Mouse (Mus musculus): ENCODE measurements around the gene Ring1. TPM values are rescaled to one million over a fixed set of nuclear protein-coding genes. Genes with fewer than 3 reads are reported as not detected.

Gene Ring1
- total RNA-seq (2023): 10 to 100 TPM; 13.7 to 14.8 TPM

DNA sequence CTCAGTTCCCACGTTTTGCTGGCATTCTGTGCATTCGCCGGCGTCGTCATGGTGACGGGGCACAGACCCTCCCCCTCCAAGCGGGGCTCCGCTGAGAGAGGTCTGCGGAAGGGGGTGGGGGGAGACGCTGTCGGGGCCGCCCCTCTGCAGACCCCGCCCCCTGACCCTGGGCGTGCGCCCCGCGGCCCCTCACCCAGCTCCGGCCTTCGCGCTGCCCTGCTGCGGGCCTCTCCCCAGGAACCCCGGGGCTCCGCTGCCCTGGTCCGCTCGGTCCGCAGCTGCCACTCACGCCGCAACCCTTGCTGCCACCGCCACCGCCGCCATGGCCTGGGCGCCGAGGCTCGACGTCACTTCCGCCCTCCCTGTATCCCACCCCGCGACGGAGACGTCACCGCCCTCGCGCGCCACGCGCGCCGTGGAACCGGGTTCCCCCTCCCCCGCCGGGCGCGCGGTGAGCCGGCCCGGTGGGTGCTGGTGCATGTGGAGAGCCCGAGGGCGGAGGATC lies at the start of gene Ring1:
TSS of gene Ring1 (minus strand) at position 364 of the 505 bp plus-strand sequence.

DNA sequence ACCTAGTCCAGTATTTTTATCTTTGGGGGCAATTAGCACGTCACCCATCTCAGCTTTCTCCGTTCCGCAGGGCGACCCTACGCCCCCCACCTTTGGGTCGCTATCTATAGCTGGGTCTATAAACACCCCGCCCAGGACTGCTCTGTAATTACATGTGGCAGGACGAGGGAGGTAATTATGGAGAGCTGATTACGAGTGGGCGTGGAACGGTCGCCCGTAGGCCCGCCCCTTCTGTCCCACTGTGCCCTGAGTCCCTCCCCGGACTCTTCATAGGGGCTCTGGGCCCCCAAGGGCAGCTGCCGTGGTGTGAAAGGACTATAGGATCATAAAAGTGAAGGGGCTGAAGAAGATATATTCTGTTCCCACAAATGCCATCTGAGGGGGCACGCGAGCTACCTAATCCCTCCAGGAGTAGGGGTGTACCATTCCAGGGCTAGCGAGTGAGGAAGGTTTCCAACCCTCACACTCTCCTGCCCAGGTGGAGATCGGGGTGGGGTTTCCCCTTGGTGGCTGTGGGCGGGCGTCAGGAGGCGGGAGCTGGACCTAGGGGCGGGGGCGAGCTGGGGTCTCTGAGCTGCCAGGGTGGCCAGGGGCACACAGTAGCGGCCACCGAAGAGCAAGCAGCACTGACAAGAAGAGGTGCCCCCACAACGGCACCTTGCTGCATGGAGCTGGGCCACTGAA lies 14.5 kb upstream of the Ring1 start, which contains the start of gene Col11a2:
TSS of gene Col11a2 (plus strand) at position 560 of the 684 bp plus-strand sequence.

DNA sequence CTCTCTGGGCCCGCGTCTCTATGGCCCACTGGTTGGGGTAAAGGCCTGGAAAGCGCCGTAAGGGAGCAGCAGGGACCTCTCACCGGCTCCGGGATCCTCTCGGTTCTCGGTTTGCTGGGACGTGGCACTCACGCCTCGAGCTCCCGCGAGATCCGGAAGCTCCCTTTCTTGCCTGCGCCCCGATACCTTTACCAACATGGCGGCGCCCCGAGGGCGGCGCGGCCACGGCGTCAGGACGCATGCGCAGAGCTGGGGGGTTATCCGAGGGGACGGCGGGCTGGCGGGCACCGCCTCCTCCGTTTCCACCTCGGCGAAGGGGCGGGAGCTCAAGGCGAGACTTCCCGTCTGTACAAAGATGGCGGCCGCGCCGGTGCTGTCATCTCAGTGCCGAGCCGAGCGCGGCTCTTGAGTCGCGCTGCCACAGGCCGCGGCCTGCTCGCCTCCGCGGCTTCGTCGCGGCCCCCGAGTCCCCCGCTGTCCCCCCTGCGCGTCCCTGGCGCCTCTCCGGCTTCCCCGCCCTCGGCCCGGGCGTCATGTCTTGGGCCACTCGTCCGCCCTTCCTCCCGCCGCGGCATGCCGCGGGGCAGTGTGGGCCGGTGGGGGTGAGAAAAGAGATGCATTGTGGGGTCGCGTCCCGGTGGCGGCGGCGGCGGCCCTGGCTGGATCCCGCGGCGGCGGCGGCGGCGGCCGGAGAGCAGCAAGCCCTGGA lies 7.1 kb upstream of the Ring1 start, which contains the start of the genes Slc39a7 and Rxrb:
TSS of gene Slc39a7 (minus strand) at position 218 of the 709 bp plus-strand sequence.
TSS of gene Rxrb (plus strand) at position 348 of the 709 bp plus-strand sequence.

DNA sequence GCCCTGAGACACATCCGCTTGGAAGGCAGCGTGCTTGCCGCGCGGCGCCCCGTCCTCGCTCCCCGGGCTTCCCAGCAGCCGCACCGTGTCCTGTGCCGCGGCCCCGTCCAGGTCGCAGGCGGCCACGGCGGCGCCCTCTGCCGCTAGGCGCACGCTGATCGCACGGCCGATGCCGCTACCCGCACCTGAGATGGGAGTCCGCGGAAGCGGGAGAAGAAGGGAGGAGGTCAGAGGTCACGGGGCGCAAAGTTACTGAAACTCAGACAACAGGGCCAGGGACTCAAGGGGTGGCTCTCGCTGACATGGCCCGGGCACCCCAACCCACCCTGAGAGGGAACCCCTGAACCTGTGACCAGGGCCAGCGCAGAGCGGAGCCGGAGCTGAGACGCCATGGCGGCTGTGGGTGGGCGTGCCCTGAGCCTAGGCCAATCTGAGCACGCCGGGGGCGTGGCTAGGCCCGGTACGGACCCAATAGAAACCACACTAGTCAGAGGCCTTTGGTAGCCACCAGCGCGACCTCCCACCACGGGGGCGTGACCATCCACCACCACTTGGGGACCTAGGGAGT lies 3.3 kb upstream of the Ring1 start, which contains the start of gene H2-Ke6:
TSS of gene H2-Ke6 (minus strand) at position 405 of the 568 bp plus-strand sequence.

DNA sequence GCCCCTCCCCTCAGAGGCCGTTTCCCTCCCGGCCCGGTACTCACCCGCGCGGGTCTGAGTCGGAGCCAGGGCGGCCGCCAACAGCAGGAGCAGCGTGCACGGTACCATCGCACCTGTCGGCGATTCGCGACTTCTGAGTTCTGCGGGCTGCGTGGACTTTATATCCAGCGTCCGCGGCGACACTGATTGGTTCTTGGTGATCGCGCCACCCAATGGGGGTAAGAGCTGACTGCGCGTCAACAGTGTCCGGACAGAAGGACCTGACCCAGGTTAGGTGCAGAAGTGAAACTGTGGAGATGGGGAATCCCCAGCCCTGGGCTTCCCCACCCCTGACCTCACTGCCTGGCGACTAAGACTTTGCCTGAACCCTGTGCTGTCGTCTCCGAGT lies 24.3 kb downstream of the Ring1 start, which contains the start of gene H2-K1:
TSS of gene H2-K1 (minus strand) at position 198 of the 388 bp plus-strand sequence.

Other genes starting within 250 kb of the Ring1 start
- gene Angptl4, start 242.8 kb downstream of the Ring1 start, total RNA-seq (2023): 1 to 10 TPM; 1.1 to 1.2 TPM
- gene Kank3, start 214.2 kb downstream of the Ring1 start, total RNA-seq (2023): 1 to 10 TPM; 4.7 to 7.4 TPM
- gene Rps28, start 200.1 kb downstream of the Ring1 start, total RNA-seq (2023): 1,000 to 10,000 TPM; 1,073 to 1,248 TPM
- 100 to 1,000 TPM; 110 to 135 TPM for gene Ndufa7, start 200.1 kb downstream of the Ring1 start, total RNA-seq (2023)
- gene Cd320, start 181.6 kb downstream of the Ring1 start, total RNA-seq (2023): 1 to 10 TPM; 1.1 to 1.5 TPM
- not detected for gene Gm7029, start 150.8 kb downstream of the Ring1 start, total RNA-seq (2023)
- 10 to 100 TPM; 45.6 to 48.3 TPM for gene Kifc1, start 134.0 kb downstream of the Ring1 start, total RNA-seq (2023)
- under 1 TPM in 1 of 2 experiments, not detected in 1; 0.66 TPM for gene Platr17, start 119.5 kb downstream of the Ring1 start, total RNA-seq (2023)
- gene Daxx, start 115.3 kb downstream of the Ring1 start, total RNA-seq (2023): 10 to 100 TPM; 42.9 to 43.9 TPM
- 100 to 1,000 TPM; 238 to 240 TPM for gene Tapbp, start 108.8 kb downstream of the Ring1 start, total RNA-seq (2023)
- 10 to 100 TPM; 32.0 to 36.2 TPM for gene Zbtb22, start 108.8 kb downstream of the Ring1 start, total RNA-seq (2023)
- gene Rgl2, start 95.1 kb downstream of the Ring1 start, total RNA-seq (2023): 100 to 1,000 TPM; 208 to 226 TPM
- gene Pfdn6, start 84.3 kb downstream of the Ring1 start, total RNA-seq (2023): 10 to 100 TPM; 56.6 to 57.6 TPM
- 10 to 100 TPM; 18.7 to 20.9 TPM for gene Wdr46, start 84.0 kb downstream of the Ring1 start, total RNA-seq (2023)
- 10 to 100 TPM; 10.7 to 12.0 TPM for gene B3galt4, start 73.2 kb downstream of the Ring1 start, total RNA-seq (2023)
- gene Vps52, start 68.9 kb downstream of the Ring1 start, total RNA-seq (2023): 10 to 100 TPM; 51.7 to 59.1 TPM
- gene Rps18, start 68.7 kb downstream of the Ring1 start, total RNA-seq (2023): 100 to 1,000 TPM; 438 to 472 TPM
- gene H2-K1, start 24.3 kb downstream of the Ring1 start, total RNA-seq (2023): 100 to 1,000 TPM; 950 to 982 TPM
- 10 to 100 TPM; 69.5 to 70.9 TPM for gene H2-Ke6, start 3.4 kb upstream of the Ring1 start, total RNA-seq (2023)
- 10 to 100 TPM; 60.0 to 81.8 TPM for gene Slc39a7, start 7.0 kb upstream of the Ring1 start, total RNA-seq (2023)
- gene Rxrb, start 7.1 kb upstream of the Ring1 start, total RNA-seq (2023): 10 to 100 TPM; 57.4 to 59.4 TPM
- gene Col11a2, start 14.8 kb upstream of the Ring1 start, total RNA-seq (2023): 1 to 10 TPM; 4.2 to 7.9 TPM
- 1 to 10 TPM; 1.5 to 1.8 TPM for gene H2-Oa, start 67.7 kb upstream of the Ring1 start, total RNA-seq (2023)
- gene H2-DMa, start 94.9 kb upstream of the Ring1 start, total RNA-seq (2023): 10 to 100 TPM; 52.3 to 73.6 TPM
- 100 to 1,000 TPM; 173 to 194 TPM for gene Brd2, start 98.0 kb upstream of the Ring1 start, total RNA-seq (2023)
- gene H2-DMb2, start 118.6 kb upstream of the Ring1 start, total RNA-seq (2023): 10 to 100 TPM; 23.5 to 25.0 TPM
- gene H2-DMb1, start 128.4 kb upstream of the Ring1 start, total RNA-seq (2023): 10 to 100 TPM; 34.0 to 36.4 TPM
- gene Tap1, start 162.9 kb upstream of the Ring1 start, total RNA-seq (2023): 10 to 100 TPM; 52.6 to 57.7 TPM
- 10 to 100 TPM; 87.2 to 92.0 TPM for gene Psmb9, start 163.1 kb upstream of the Ring1 start, total RNA-seq (2023)
- gene Psmb8, start 173.0 kb upstream of the Ring1 start, total RNA-seq (2023): 100 to 1,000 TPM in 1 of 2 experiments, 10 to 100 TPM in 1; 99.8 to 111 TPM
- 10 to 100 TPM; 71.9 to 84.9 TPM for gene Tap2, start 178.8 kb upstream of the Ring1 start, total RNA-seq (2023)
- 1 to 10 TPM; 2.9 to 3.4 TPM for gene H2-Ob, start 214.2 kb upstream of the Ring1 start, total RNA-seq (2023)
- 10 to 100 TPM; 45.1 to 87.0 TPM for gene H2-Ab1, start 233.0 kb upstream of the Ring1 start, total RNA-seq (2023)